Mouse (Mus musculus) intestine, embryonic 14.5 days (tissue): ENCODE data around the gene Gm14137. TPM values are rescaled to one million over a fixed set of nuclear protein-coding genes. Genes with fewer than 3 reads are reported as not detected.

Source experiments
- ATAC-seq: fragments of 200-750 bp; cut with Nextera tagmentation; replicated peaks from 2 replicates; pipeline ENCODE4 v1.8.0; 2017; ENCODE audit warnings: low read depth, moderate number of reproducible peaks, moderate TSS enrichment, moderate library complexity; ENCODE audit not compliant: low FRiP score, low TSS enrichment
- DNase-seq: peaks from one replicate; pipeline ENCODE4 v3.0.0-alpha.2; 2018; ENCODE audit warnings: low spot score
- H3K27ac ChIP-seq: fragments of 300-500 bp; sonication (generic); 2 replicates; pipeline ENCODE4 v1.5.1; 2014; ENCODE audit warnings: low read depth, mild to moderate bottlenecking, control low read depth
- H3K27me3 ChIP-seq: fragments of 300-500 bp; sonication (generic); replicated peaks from 2 replicates; pipeline ENCODE4 v1.6.1; 2014; ENCODE audit warnings: low read length, control low read depth; ENCODE audit not compliant: control insufficient read depth, insufficient read depth
- H3K36me3 ChIP-seq: fragments of 300-500 bp; sonication (generic); 2 replicates; pipeline ENCODE4 v1.6.1; 2014; ENCODE audit warnings: low read length, control low read depth; ENCODE audit not compliant: control insufficient read depth, insufficient read depth
- H3K4me1 ChIP-seq: fragments of 300-500 bp; sonication (generic); replicated peaks from 2 replicates; pipeline ENCODE4 v1.6.1; 2014; ENCODE audit warnings: low read length, control low read depth, mixed read lengths; ENCODE audit not compliant: control insufficient read depth, insufficient read depth
- H3K4me2 ChIP-seq: fragments of 300-500 bp; sonication (generic); 2 replicates; pipeline ENCODE4 v1.6.1; 2014; ENCODE audit warnings: low read length
- H3K4me3 ChIP-seq: fragments of 300-500 bp; sonication (generic); 2 replicates; pipeline ENCODE4 v1.5.1; 2014; ENCODE audit warnings: low read depth, low read length, control low read depth, mixed read lengths
- H3K9ac ChIP-seq: fragments of 300-500 bp; sonication (generic); 2 replicates; pipeline ENCODE4 v1.6.1; 2014; ENCODE audit warnings: mild to moderate bottlenecking, low read length
- H3K9me3 ChIP-seq: fragments of 300-500 bp; sonication (generic); 2 replicates; pipeline ENCODE4 v1.6.1; 2016; ENCODE audit warnings: low read length, control low read depth; ENCODE audit not compliant: control insufficient read depth
- WGBS: fragments of 180-500 bp; shearing (Covaris S2); extraction: QIAGEN DNeasy Blood & Tissue Kit; methylation state at CpG from one replicate; pipeline ENCODE4 v1.1.7; 2014; 5-methylcytosine and 5-hydroxymethylcytosine counted together
- polyA plus RNA-seq: library from polyadenylated mRNA; unstranded; fragments of >200 nt; fragmentation: Nextera tagmentation; extraction: Ambion mirVana; gene quantifications from 2 replicates; pipeline ENCODE4 v1.2.1, GENCODE M21; 2014

The Gm14137 gene
- polyA plus RNA-seq, 1 experiment from 2014 or later: 0.30 TPM

DNA sequence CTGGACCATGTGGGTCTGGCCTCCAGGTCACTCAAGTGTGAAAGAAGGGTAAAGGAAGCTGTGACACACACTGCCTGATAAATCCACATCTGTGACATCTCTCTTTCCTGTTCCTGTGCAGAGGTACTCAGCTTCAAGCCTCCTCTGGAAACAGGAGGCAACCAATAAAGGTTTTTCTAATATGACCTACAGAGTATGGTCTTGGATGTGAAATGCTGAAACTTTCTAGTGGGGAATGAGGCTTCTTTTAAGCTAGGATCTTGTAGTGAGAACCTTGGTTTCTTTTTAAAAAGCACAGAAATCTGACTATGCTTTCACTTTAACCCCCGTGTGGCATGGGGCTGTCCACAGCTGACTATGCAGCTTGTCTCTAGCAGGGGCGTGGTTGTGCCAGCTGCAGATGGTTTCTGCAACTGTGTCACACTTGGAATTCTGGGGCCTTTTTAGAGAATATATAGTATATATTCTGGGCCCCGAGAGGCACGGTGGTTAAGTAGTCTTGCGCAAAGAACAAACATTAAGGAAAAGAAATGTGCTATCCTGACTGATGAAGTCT lies 3.2 kb downstream of the Gm14137 start:
- DNase-seq (no peak), ATAC-seq (no peak)
- no peak overlapping the region for H3K4me2 ChIP-seq
- H3K9ac ChIP-seq: no peak overlapping the region
- 87% methylated on average over 5 of the region's 5 CpGs for WGBS
- peaks cover 13% of the 10 kb centered on the region for H3K4me1 ChIP-seq
- no peaks in the 10 kb centered on the region for H3K27me3 ChIP-seq
- H3K4me3 ChIP-seq: no peak overlapping the region
- H3K36me3 ChIP-seq: peaks cover 31% of the 10 kb centered on the region
- H3K27ac ChIP-seq: no peak overlapping the region
- H3K9me3 ChIP-seq: no peaks in the 10 kb centered on the region

DNA sequence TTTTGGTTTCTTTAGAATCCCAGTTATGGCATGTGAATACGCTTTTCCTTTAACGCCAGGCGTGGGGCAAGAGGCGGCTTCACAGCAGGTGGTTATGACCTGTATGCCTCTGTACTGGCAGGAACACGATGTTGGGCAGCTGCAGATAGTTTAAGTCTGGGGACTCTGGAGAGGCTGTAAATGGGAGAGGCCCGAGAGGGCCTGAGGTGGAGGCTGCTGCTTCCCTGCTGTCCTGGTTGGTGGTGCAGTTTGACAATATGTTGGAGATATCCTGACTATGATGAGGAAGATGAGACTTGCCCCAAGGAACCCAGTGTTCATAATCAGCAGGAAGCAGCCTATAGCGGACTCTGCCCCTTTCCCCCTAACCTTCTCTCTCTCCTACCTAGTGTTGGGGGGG lies 8.6 kb downstream of the Gm14137 start:
- Histone ChIP-seq H3K4me2 (no peak overlapping the region), H3K4me3 (no peak overlapping the region), H3K9ac (no peak overlapping the region), H3K27me3 (no peaks in the 10 kb centered on the region), H3K4me1 (no peaks in the 10 kb centered on the region), H3K9me3 (no peaks in the 10 kb centered on the region), H3K36me3 (peaks cover 39% of the 10 kb centered on the region), H3K27ac (no peak overlapping the region)
- ATAC-seq (no peak), DNase-seq (no peak)
- WGBS: 86% methylated on average over 7 of the region's 7 CpGs

DNA sequence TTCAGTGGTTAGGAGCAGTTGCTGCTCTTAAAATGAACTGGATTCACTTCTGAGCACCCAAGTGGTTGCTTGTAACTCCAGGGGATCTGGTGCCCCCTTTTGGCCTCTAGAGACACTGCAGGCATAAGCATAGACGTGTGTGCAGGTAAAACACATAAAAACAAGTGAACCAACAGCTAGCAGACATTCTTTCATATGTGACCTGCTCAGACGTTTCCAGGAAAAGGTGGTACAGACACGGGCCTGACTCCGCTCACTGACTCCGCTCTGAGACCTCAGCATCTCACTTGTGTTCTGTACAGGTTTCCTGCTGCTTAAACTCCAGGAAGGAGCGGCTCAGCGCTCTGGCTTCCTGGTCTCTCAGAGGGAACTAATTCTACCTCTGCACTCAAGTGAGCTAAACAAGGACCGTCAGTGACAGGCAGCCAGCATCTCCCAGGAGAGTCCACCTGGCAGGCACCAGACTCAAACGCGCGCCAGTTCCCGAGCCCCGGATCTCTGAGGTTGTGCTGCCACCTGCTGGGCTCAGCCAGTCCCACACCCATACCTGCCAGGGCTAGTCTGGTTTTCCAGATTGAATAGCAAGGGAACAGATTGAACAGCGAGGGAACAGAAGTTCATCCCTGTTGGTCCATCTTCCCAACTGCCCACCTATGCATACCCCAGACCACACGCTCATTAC lies 14.9 kb downstream of the Gm14137 start:
- Histone ChIP-seq H3K4me1 (peaks cover 3% of the 10 kb centered on the region; the same call in 1 of the 2 replicates), H3K4me3 (peak overlapping the region; percentile 23), H3K4me2 (peak overlapping the region; percentile 63), H3K36me3 (peaks cover 6% of the 10 kb centered on the region), H3K27ac (no peak overlapping the region), H3K9me3 (no peaks in the 10 kb centered on the region), H3K27me3 (no peaks in the 10 kb centered on the region), H3K9ac (no peak overlapping the region)
- 6% methylated on average over 15 of the region's 15 CpGs for WGBS
- ATAC-seq: peak; percentile 84
- DNase-seq: peak; percentile 98

DNA sequence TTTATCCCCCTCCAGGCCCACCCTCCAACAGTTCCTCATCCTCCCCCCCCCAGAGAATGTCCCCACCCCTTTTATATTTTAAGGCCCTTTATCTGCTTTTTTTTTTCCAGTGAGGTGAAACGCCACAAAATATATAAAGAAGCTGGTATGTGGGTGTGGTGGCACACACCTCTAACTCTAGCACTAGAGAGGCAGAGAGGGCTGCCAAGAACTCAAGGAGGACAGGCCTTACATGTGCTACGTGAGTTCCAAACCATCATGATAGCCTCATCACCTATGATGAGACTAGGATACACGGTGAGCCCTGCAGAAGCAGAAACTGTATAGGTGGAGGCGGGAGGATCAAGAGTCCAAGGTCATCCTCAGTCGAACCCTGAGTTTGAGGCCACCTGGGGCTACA lies 16.7 kb downstream of the Gm14137 start:
- no peak overlapping the region for H3K27ac ChIP-seq
- no peaks in the 10 kb centered on the region for H3K27me3 ChIP-seq
- ATAC-seq: no peak
- H3K9ac ChIP-seq: no peak overlapping the region
- no peaks in the 10 kb centered on the region for H3K9me3 ChIP-seq
- H3K4me2 ChIP-seq: no peak overlapping the region
- H3K36me3 ChIP-seq: no peaks in the 10 kb centered on the region
- H3K4me3 ChIP-seq: no peak overlapping the region
- no peak for DNase-seq
- H3K4me1 ChIP-seq: peaks cover 3% of the 10 kb centered on the region; the same call in 1 of the 2 replicates
- 80% methylated on average over 5 of the region's 5 CpGs for WGBS

DNA sequence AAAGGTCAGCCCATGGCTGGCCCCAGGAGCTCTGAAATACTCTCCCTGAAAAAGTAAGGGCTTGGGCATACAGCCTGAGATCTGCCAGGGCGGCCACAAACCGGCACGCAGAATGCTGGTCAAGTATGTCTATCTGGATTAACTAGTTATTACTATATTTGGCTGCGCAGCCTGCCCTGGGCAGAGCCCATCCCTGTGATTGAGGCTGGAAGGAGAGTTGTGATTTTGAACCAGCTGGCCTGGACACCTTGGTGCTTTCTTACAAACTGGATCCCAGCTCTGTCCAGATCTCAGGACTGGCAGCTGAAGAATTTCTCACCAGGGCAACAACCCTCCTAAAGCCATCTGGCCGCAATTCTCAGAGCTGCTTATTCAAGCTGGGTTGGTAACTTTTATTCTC lies 19.8 kb downstream of the Gm14137 start:
- H3K9ac ChIP-seq: no peak overlapping the region
- H3K4me2 ChIP-seq: no peak overlapping the region
- DNase-seq: no peak
- no peak overlapping the region for H3K4me3 ChIP-seq
- no peak overlapping the region for H3K27ac ChIP-seq
- peaks cover 1% of the 10 kb centered on the region; the same call in 1 of the 2 replicates for H3K4me1 ChIP-seq
- no peaks in the 10 kb centered on the region for H3K27me3 ChIP-seq
- 85% methylated on average over 5 of the region's 5 CpGs for WGBS
- no peak for ATAC-seq
- H3K36me3 ChIP-seq: no peaks in the 10 kb centered on the region
- H3K9me3 ChIP-seq: no peaks in the 10 kb centered on the region

DNA sequence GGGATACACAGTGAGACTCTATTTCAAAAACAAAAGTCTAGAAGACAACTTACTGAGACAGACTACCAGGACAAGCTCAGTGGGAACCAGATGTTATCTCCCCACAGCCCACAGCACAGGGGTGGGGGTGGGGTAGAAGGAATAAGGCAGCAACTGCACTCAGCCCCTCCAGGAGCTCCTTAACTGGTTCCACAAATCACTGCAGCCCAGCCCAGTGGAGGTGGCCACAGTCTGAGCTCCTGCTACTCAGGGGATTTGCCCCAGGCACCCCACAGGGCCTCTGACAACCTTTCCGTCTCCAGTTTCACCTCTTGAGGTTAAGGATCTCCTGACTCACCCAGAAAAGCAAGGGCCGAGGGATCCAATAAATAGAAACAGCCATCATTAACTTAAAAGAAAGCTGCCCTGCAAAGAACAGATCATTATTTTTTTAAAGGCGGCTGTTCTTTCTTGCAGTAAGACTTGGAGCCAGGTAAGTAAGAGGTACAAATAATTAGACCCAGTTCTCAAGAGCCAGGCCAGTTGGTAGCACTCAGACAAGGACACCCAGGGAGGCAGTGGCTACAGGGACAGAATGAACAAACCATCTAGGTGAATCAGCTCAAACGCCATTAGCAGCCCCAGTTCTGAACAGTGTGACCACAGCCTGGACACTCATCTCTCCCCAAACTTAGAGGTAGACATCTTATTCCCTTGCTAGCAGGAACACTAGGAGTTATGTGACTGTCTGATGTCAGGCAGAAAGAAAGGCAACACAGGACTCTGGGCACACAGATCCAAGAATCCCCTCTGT lies 22.2 kb downstream of the Gm14137 start:
- Histone ChIP-seq H3K4me1 (no peaks in the 10 kb centered on the region), H3K4me3 (no peak overlapping the region), H3K27ac (no peak overlapping the region), H3K27me3 (no peaks in the 10 kb centered on the region), H3K4me2 (no peak overlapping the region), H3K36me3 (no peaks in the 10 kb centered on the region), H3K9ac (no peak overlapping the region), H3K9me3 (no peaks in the 10 kb centered on the region)
- ATAC-seq (no peak), DNase-seq (no peak)
- 50% methylated on average over 4 of the region's 4 CpGs for WGBS

GRCm38 (mm10) chr2:119197493-119197892 lies 23.2 kb downstream of the Gm14137 start:
- no peaks in the 10 kb centered on the region for H3K36me3 ChIP-seq
- 77% methylated on average over 1 of the region's 1 CpGs for WGBS

GRCm38 (mm10) chr2:119198049-119198448 lies 23.7 kb downstream of the Gm14137 start:
- no peaks in the 10 kb centered on the region for H3K27me3 ChIP-seq
- no peaks in the 10 kb centered on the region for H3K9me3 ChIP-seq
- H3K36me3 ChIP-seq: no peaks in the 10 kb centered on the region
- H3K4me1 ChIP-seq: peaks cover 2% of the 10 kb centered on the region; the same call in 1 of the 2 replicates
- no peak overlapping the region for H3K9ac ChIP-seq
- WGBS: 29% methylated on average over 1 of the region's 1 CpGs
- H3K27ac ChIP-seq: no peak overlapping the region
- ATAC-seq: no peak
- DNase-seq: no peak
- H3K4me3 ChIP-seq: no peak overlapping the region
- no peak overlapping the region for H3K4me2 ChIP-seq

More at GRCm38 (mm10) chr2:119197493-119197892, 23.2 kb downstream of the Gm14137 start:
- Histone ChIP-seq H3K9ac (no peak overlapping the region), H3K27me3 (no peaks in the 10 kb centered on the region), H3K4me3 (no peak overlapping the region), H3K4me1 (no peaks in the 10 kb centered on the region), H3K27ac (no peak overlapping the region), H3K9me3 (no peaks in the 10 kb centered on the region), H3K4me2 (no peak overlapping the region)
- ATAC-seq: no peak
- no peak for DNase-seq
